Mouse (Mus musculus) thymus, adult 2 months (tissue): ENCODE data around the gene Hpd. TPM values are rescaled to one million over a fixed set of nuclear protein-coding genes. Genes with fewer than 3 reads are reported as not detected.

ENCODE experiments used
- DNase-seq: peaks from one replicate; pipeline ENCODE4 v3.0.0; 2021
- H3K27ac ChIP-seq: fragments of 200-500 bp; 2 replicates; pipeline ENCODE4 v1.5.1; 2012; ENCODE audit warnings: low read length, control low read depth; ENCODE audit not compliant: control insufficient read depth, insufficient read depth
- H3K27me3 ChIP-seq: fragments of 200-500 bp; 2 replicates; pipeline ENCODE4 v1.6.1; 2012; ENCODE audit warnings: mild to moderate bottlenecking, low read length, moderate library complexity, mixed read lengths; ENCODE audit not compliant: control insufficient read depth, insufficient read depth
- H3K36me3 ChIP-seq: fragments of 200-500 bp; 2 replicates; pipeline ENCODE4 v1.6.1; 2012; ENCODE audit warnings: mild to moderate bottlenecking, low read length, moderate library complexity; ENCODE audit not compliant: control insufficient read depth, insufficient read depth
- H3K4me1 ChIP-seq: fragments of 200-500 bp; replicated peaks from 2 replicates; pipeline ENCODE4 v1.6.1; 2012; ENCODE audit warnings: low read length; ENCODE audit not compliant: control insufficient read depth, insufficient read depth
- H3K4me3 ChIP-seq: fragments of 200-500 bp; 2 replicates; pipeline ENCODE4 v1.5.1; 2012; ENCODE audit warnings: mild to moderate bottlenecking, low read length, control low read depth, moderate library complexity; ENCODE audit not compliant: control insufficient read depth, insufficient read depth
- CTCF ChIP-seq: fragments of 200-500 bp; IDR thresholded peaks from 2 replicates; pipeline ENCODE4 v1.5.1; 2012; ENCODE audit warnings: mild to moderate bottlenecking, control low read depth, low read length, moderate library complexity, borderline replicate concordance; ENCODE audit not compliant: control insufficient read depth, poor library complexity, insufficient read depth; ENCODE audit errors: extremely low read depth
- POLR2A ChIP-seq: fragments of 200-500 bp; IDR thresholded peaks from 2 replicates; pipeline ENCODE4 v1.6.1; 2012; ENCODE audit warnings: mild to moderate bottlenecking, low read length, control low read depth, moderate library complexity; ENCODE audit not compliant: control insufficient read depth, poor library complexity, insufficient read depth; ENCODE audit errors: extremely low read depth
- WGBS: fragments of 180-500 bp; shearing (Covaris S2); methylation state at CpG from one replicate; pipeline ENCODE4 v1.1.7; 2018; 5-methylcytosine and 5-hydroxymethylcytosine counted together
- polyA plus RNA-seq: library from polyadenylated mRNA; depleted of rRNA; stranded (reverse); fragments of >200 nt; gene quantifications from 2 replicates; pipeline ENCODE4 v1.2.3, GENCODE M21; 2012

Hpd gene
- polyA plus RNA-seq, 1 experiment = 1.5 TPM

- Histone ChIP-seq H3K36me3 (peaks cover 4% of the 10 kb centered on the region; the same call in 1 of the 2 replicates), H3K4me3 (no peak overlapping the region), H3K27ac (peak overlapping the region; percentile 94), H3K4me1 (peaks cover 76% of the 10 kb centered on the region), H3K27me3 (no peaks in the 10 kb centered on the region)
- 90% methylated on average over 9 of the region's 9 CpGs for WGBS
- TF ChIP-seq POLR2A (no peak), CTCF (no peak)
- DNase-seq = no peak
Observed at GRCm38 (mm10) chr5:123130030-123130813, 52.3 kb downstream of the Hpd start.

- H3K4me3 ChIP-seq = no peak overlapping the region
- no peak for TF ChIP-seq CTCF
- TF ChIP-seq POLR2A = no peak
- WGBS = 36% methylated on average over 10 of the region's 10 CpGs
- DNase-seq = no peak
- no peaks in the 10 kb centered on the region for H3K27me3 ChIP-seq
- H3K36me3 ChIP-seq = peaks cover 4% of the 10 kb centered on the region; the same call in 1 of the 2 replicates
- peak overlapping the region; percentile 94 for H3K27ac ChIP-seq
- H3K4me1 ChIP-seq = peaks cover 68% of the 10 kb centered on the region
Observed at GRCm38 (mm10) chr5:123129170-123129757, 53.3 kb downstream of the Hpd start.

GRCm38 (mm10) chr5:123128426-123129169 lies 53.9 kb downstream of the Hpd start:
- Histone ChIP-seq H3K36me3 (no peaks in the 10 kb centered on the region), H3K4me3 (peak overlapping the region; percentile 33), H3K4me1 (peaks cover 64% of the 10 kb centered on the region), H3K27me3 (no peaks in the 10 kb centered on the region), H3K27ac (peak overlapping the region; percentile 94)
- TF ChIP-seq POLR2A (peak; percentile 51; the same call in 1 of the 2 replicates), CTCF (no peak)
- WGBS = 8% methylated on average over 10 of the region's 10 CpGs
- peak; percentile 89 for DNase-seq

- no peak overlapping the region for H3K4me3 ChIP-seq
- DNase-seq = no peak
- TF ChIP-seq POLR2A (no peak), CTCF (no peak)
- peaks cover 53% of the 10 kb centered on the region for H3K4me1 ChIP-seq
- peak overlapping the region; percentile 35 for H3K27ac ChIP-seq
- no peaks in the 10 kb centered on the region for H3K36me3 ChIP-seq
- WGBS = 87% methylated on average over 6 of the region's 6 CpGs
- no peaks in the 10 kb centered on the region for H3K27me3 ChIP-seq
Observed at GRCm38 (mm10) chr5:123127031-123127430, 55.5 kb downstream of the Hpd start.

- Histone ChIP-seq H3K4me3 (no peak overlapping the region), H3K27me3 (no peaks in the 10 kb centered on the region), H3K36me3 (no peaks in the 10 kb centered on the region), H3K4me1 (peaks cover 41% of the 10 kb centered on the region), H3K27ac (peak overlapping the region; percentile 37)
- 18% methylated on average over 18 of the region's 18 CpGs for WGBS
- TF ChIP-seq POLR2A (no peak), CTCF (no peak)
- DNase-seq = peak; percentile 72
Observed at GRCm38 (mm10) chr5:123125638-123126406, 56.7 kb downstream of the Hpd start.
